Mouse (Mus musculus) kidney, adult 9 months (tissue): ENCODE data around the gene Clic1.

Source experiments
- DNase-seq: peaks from one replicate; pipeline ENCODE4 v3.0.0; 2022

Clic1 gene

DNA sequence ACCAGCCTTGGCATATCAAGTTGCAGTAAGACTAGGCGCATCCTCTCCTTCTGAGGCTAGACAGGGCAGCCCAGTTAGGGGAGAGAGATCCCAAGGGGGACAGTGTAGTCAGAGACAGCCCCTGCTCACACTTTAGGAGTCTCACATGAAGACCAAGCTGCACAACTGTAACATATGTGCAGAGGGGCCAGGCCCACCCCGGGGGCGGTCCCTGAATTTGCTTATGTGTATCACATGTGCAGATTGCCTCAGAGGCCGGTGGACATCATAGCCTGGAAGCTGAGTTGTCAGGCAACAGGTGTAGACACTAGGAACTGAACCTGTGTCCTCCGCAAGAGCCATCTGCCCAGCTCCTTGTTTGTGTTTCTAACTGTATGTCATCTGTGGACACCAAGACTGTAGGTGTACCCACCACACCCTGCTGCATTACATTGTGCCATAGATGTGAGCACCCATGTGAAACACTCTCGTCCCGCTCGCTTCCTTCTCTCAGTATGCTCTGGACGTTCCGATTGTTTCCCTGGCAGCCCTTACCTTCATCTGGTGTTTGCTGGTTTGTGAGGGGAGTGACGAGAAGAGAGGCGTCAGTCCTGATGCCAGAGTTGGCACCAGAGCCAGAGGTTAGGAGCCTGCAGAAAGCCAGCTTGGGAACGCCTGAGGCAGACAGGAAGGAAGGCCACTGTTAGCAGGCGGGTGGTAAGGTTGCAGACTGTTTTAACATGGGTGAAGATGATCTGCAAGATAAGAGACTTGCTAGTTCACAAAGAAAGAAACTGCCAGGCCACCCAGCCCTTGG, 42.8 kb downstream of the Clic1 start:
- DNase-seq = no peak

DNA sequence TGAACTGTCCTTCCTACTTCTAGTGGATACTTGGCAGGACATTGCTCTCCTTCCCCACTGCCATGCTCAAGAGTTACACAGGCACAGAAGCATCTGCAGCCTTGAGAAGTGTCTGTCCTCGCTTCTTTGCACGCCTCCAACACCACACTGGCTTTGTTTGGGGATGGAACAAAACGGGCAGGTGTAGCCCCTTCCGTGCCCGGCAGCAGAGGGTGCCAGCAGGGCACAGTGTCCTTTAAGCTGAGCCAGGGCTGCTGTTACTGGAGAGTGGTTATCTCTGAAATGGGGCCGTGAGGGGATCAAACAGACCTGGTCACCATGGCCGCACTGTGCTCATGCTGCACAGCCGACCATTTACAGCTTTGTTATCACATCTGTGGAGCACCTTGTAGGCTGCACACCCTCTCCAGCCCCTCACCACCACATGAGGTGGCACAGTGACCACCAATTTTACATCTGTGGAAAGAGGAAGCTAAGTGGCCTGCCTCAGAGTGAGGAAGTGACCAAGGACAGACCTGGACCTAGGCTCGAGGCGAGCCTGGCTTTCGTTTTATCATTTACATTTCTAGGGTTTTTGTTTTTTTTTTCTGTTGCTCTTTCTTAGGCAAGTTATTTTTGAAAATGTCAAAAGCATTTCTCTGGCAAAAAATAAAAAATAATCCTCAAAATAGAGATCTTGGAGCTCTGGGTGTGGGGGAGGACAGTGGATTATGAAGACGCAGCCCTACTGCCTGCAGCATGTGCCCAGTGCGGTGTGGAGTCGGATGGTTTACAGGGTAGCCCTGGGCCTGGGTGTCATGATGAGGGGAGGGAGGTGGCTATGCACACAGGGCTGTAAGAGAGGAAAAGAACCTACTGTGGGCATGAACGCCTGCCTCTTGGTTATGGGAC, 45.0 kb downstream of the Clic1 start:
- DNase-seq = no peak

DNA sequence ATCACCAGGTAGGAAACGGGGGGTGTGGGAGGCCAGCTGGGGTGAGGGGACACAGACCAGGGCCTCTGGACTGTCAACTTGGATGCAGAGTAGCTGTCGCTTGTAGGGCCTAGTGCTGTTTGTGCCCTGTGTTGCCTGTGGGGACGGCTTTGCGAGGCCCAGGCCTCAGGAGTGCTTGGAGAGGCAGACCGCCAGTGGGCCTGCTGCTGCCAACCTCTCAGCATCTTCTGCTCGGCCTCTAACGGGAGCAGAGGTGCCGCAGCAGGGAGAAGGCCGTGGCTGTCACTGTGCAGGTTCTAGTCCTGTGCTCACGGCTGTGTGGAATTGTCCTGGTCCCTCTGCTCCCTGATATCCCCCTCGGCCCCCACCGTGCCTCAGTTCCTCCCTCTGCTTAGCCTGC, 46.8 kb downstream of the Clic1 start:
- DNase-seq = no peak

GRCm38 (mm10) chr17:35097164-35097655, 47.4 kb downstream of the Clic1 start:
- DNase-seq = peak; percentile 39

DNA sequence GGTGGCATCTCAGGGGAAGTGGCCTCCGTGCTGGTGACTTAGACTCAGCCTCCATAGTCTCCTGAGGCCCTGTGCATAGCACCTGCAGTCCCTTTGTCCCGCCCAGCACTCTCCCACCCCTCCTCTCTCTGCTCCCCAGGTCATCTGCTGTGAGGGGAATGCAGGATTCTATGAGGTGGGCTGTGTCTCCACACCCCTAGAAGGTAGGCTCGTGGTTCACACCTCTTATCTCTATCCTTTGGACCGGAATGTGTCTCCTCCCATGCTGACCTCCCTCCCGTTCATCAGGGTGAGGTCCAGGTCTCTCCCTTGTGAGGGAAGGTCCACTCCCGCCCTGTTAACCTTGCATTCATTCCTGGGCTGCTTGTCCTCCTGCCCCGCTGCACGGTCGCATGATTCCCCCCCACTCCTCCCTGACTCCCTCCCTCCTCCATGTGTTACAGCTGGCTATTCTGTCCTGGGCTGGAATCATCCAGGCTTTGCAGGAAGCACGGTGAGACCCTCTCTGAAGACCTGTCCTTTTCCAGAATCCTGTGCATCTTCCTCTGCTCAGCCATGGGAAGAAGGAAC, 50.5 kb downstream of the Clic1 start:
- no peak for DNase-seq

GRCm38 (mm10) chr17:35101161-35101560, 51.4 kb downstream of the Clic1 start:
- no peak for DNase-seq

DNA sequence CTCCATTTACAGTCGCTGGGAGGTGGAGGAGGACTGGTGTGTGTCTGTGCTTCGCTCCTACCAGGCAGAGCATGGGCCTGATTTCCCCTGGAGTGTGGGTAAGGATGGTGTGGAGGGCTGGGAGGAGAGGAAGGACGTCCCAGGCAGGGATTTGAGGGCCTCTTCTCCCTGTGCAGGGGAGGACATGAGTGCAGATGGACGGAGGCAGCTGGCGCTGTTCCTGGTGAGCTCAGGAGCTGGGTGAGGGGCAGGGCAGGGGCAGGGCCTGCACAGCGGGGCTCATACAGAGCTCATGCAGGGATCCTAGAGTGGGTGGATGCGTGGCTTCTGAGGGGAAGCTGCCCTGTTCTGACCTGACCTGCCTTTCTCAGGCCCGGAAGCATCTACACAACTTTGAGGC, 52.5 kb downstream of the Clic1 start:
- no peak for DNase-seq

GRCm38 (mm10) chr17:35103221-35103690, 53.5 kb downstream of the Clic1 start:
- DNase-seq = peak; percentile 88

- no peak for DNase-seq
These were observed 54.3 kb downstream of the Clic1 start for GRCm38 (mm10) chr17:35104079-35104478.

DNA sequence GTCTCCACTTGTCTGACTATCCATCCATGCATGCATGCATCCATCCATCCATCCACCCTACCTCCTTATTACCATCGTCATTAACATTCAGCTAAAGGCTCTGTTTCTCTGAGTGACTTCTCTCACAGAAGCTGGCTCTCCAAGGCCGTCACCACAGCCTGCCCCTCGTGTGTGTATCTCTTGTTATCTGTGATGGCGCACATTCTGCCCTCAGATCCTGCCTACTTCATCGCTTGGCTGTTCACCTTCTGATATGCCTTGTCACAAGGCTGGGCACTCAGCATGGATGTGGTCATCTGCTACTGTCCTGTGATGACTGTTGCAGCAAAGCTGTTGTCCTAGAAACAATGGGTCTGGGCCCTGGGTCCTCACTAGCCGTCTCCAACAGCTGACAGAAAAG, 55.0 kb downstream of the Clic1 start:
- no peak for DNase-seq

GRCm38 (mm10) chr17:35105740-35106389, 56.1 kb downstream of the Clic1 start:
- peak; percentile 47 for DNase-seq

DNA sequence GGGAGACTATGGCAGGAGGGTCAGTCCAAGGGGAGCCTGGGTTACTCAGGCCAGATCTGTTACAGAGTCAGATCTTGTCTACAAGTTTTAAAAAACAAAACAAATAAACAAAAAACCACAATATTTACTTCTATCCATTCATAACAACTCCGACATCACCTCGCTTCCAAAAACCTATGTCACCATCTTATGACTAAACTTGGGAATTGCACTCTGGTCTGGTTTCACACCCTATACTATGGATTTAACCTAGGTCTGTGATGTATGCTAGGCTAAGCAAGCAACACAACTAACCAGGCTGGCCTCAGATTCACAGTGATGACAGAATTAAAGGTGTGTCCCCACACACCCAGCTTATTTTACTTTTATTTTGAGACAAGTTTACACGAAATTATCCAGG, 56.8 kb downstream of the Clic1 start:
- DNase-seq = no peak

GRCm38 (mm10) chr17:35108097-35108496, 58.3 kb downstream of the Clic1 start, which contains the start of gene Ly6g5c:
Gene Ly6g5c, plus strand, starts transcription at chr17:35108279.
- no peak for DNase-seq
